Mouse (Mus musculus) adrenal gland, adult 8-10 months (tissue): ENCODE measurements around the gene Znrf1. TPM values are rescaled to one million over a fixed set of nuclear protein-coding genes. Genes with fewer than 3 reads are reported as not detected.

Source experiments
- DNase-seq: peaks from one replicate; pipeline ENCODE4 v3.0.0; 2022
- total RNA-seq, 4 experiments: library from RNA; stranded (reverse); gene quantifications; 2 replicates each; pipeline ENCODE4 v1.2.4; 2022

Znrf1 gene
- total RNA-seq, 4 experiments from 2014 or later, result 42.2 to 60.4 (median 50.2) TPM

- DNase-seq, result no peak
Observed at GRCm38 (mm10) chr8:111535491-111535890, 406 bp upstream of the Znrf1 start.

DNA sequence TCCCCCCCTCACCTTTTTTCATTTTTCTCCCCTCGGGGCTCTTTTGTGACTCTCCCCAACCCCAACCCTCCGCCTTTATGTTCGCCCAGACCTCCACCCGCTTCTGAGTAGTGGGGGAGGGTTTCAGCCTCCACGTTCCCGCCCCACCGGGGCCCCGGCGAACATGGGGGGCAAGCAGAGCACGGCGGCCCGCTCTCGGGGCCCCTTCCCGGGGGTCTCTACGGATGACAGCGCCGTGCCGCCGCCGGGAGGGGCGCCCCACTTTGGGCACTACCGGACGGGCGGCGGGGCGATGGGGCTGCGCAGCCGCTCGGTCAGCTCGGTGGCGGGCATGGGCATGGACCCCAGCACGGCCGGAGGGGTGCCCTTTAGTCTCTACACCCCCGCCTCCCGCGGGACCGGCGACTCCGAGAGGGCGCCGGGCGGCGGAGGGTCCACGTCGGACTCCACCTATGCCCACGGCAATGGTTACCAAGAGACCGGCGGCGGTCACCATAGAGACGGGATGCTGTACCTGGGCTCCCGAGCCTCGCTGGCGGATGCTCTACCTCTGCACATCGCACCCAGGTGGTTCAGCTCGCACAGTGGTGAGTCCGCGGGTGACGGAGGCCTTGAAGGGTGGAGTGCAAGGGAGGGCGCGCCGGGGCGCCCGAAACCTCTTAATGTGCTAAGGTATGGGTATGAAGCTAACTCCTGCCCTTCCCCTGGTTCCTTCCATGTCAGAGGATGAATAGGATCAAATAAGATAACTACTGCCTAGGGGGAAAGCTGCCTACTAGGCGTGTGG lies 1.3 kb downstream of the Znrf1 start:
- peak; percentile 31 for DNase-seq

DNA sequence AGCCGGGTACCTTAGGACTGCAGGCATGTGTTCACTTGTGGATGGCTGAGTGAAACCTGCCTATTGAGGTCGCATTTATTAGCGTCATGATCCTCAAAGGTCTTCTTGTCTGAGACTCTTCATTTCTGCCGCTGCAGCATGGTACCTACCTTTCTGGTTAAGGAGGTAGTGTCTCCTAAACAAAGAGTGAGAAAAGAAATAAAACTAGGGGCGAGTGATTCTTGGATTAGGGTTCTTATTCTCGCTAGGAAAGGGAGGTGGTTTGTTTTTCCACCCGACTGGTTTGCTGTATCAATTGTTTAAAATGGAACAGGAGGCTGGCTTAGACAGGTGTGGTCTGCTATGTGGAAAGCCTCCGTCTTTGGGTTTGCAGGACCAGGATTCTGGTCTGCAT lies 1.9 kb downstream of the Znrf1 start:
- DNase-seq, result no peak

DNA sequence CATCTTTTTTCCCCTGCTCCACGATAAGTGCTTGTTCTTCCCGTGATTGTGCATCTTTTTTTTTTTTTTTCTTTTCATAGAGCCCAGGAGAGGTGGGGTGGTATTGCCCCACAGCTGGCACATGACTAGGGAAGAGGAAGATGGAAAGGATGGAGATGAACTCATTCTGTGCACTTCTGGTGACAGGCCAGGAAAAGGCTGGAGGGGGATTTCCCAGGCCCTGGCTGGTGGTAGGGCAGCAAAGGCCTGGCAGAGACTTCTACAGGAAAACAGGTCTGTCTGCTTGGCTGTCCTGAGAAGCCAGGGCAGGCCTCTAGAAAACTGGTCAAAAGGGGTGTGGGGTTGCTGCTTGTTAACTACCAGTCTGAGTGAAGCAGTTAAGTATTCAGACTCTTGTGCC lies 2.3 kb downstream of the Znrf1 start:
- peak; percentile 34 for DNase-seq

- DNase-seq, result peak; percentile 41
Observed at GRCm38 (mm10) chr8:111539422-111540076, 3.7 kb downstream of the Znrf1 start.

DNA sequence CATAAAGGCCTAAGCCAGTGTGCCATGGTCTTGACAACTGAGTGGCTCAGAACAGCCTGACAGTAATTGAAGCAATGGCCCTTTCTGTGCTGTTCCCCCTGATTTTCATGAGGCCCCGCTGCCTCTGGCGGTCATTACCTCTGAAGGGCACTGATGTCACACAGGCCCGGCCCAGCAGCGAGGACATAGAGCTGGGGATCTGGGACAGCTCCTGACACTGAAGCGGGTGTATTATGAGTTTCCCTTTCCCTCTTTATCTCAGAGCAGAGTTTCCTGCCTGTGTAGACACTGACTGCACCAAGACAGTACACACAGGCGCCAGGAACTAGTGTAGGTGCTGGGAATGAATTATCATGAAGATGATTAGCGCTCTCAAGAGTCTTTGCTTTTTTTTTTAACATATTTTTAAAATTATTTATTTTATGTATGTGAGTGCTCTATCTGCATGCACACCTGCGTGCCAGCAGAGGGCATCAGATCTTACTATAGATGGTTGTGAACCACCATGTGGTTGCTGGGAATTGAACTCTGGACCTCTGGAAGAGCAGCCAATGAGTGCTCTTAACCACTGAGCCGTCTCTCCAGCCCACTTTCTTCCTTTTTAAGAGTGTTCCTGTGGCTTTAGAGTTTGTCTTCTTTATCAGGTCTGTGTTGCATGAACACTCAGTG lies 7.9 kb downstream of the Znrf1 start:
- no peak for DNase-seq

- no peak for DNase-seq
Observed at GRCm38 (mm10) chr8:111545406-111546156, 9.7 kb downstream of the Znrf1 start.

DNA sequence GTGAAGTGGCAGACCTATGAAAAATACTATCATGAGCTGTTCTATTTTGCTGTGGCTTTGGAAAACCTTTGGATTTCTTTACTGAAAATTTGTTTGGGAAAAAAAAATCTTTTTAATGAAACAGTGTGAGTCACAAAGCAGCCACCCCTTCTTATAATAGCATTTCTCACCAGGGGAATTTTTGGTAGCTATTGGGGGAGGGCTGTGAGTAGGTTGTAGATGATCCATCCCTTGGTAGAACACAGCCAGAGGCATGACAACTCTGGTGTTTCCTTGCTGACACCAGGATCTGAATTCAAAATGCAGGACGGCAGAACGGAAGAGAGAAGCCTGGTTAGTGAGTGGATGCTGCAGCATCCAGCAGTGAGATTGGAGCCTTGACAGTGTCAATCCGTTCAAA lies 11.2 kb downstream of the Znrf1 start:
- no peak for DNase-seq

DNA sequence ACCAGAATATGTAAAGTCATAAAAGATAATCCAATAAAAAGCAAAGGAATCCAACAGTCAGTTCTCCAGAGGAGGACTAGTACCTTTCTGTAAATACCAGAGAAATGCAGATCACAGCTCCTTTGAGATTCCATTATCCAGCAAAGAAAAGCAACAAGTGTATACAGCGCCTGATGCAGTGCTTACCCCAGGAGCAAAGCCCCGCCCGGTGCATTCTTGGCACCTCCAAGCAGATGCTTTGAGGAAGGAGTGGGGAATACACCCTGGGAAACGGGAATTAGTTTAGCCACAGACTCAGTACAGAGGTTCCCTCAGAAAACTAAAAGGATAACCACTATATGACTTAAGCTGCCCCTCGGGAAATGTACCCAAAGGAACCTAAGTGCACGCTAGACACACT lies 12.3 kb downstream of the Znrf1 start:
- DNase-seq, result no peak

- DNase-seq, result no peak
Observed at GRCm38 (mm10) chr8:111550002-111550870, 14.3 kb downstream of the Znrf1 start.

- DNase-seq, result no peak
Observed at GRCm38 (mm10) chr8:111551511-111552130, 15.7 kb downstream of the Znrf1 start.

GRCm38 (mm10) chr8:111561824-111562223 lies 25.9 kb downstream of the Znrf1 start:
- no peak for DNase-seq

DNA sequence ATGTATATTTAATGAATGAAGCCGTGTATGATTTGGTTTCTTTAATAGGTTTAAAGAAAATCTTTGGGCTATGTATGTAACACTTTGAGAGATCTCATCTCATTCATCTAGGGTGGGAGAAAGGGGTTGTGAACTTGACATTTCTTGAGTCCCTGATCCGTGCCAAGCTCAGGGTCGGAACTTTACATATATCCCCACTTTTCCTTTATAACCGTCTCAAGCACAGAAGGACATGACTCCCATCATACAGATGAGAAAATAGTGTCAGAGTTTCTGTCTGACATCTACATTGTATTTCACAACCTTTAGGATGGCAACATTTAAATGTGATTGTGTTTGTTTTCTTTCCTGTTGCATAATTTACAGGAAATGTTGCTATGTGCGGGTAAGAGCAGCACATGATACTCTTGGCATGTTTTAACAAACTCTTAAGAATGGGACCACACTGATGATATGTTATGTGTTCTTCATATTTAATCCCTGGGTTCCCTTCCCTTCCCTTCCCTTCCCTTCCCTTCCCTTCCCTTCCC lies 26.4 kb downstream of the Znrf1 start:
- no peak for DNase-seq

GRCm38 (mm10) chr8:111563075-111563474 lies 27.2 kb downstream of the Znrf1 start:
- DNase-seq, result no peak

GRCm38 (mm10) chr8:111563687-111564086 lies 27.8 kb downstream of the Znrf1 start:
- no peak for DNase-seq

GRCm38 (mm10) chr8:111564093-111564492 lies 28.2 kb downstream of the Znrf1 start:
- no peak for DNase-seq

DNA sequence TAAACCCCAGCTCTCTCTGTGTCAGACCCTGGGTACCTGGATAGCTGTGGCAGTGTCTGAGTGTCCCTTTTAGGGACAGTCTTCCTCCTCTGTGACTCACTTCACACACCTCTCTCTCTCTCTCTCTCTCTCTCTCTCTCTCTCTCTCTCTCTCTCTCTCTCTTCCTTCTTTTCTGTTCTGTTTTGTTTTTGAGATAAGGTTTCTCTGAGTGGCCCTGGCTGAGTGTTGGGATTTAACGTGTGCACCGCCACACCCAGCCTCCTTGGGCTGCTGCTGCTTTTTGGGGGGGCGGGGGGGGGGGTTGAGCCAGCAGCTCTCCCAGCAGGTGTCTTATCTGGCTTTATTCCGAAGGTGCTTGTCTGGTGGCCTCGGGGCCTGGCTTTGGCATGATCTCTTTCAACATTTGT lies 29.9 kb downstream of the Znrf1 start:
- no peak for DNase-seq

DNA sequence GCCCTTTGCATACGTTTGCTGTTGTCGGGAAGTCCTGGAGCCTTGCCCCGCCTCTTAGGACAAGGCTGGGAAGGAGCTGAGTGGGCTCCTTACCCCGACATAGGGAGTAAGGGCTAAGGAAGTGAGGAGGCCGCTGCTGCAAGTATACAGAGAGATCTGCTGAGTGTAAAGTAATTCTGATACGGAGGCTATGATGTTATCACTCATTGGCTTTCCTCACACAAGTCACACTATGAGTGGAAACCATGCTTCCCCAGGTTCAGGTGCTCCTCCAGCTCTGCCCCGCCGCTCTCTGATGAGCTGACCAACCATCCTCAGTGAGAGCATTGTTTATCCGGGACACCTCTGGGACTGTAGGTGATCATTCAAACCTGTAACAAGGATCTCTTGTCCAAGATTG lies 30.4 kb downstream of the Znrf1 start:
- DNase-seq, result no peak

DNA sequence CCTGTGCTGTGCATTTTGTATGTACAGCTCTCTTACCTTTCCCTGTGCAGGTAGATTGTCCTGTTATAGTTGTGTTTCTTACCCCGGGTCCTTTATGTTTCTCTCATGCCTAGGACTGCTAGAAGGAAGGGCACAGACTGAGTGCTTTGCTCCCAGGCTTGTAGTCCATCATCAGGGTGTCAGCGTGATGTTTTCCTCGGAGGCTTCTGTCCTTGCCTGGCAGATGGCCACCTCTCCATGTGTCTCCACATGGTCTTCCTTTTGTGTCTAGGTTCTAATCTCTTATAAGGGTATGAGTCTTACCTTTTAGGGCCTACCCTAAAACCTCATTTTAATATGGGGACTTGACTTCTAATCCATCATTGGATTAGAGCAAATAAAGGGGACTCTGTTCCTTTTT lies 31.7 kb downstream of the Znrf1 start:
- DNase-seq, result no peak

DNA sequence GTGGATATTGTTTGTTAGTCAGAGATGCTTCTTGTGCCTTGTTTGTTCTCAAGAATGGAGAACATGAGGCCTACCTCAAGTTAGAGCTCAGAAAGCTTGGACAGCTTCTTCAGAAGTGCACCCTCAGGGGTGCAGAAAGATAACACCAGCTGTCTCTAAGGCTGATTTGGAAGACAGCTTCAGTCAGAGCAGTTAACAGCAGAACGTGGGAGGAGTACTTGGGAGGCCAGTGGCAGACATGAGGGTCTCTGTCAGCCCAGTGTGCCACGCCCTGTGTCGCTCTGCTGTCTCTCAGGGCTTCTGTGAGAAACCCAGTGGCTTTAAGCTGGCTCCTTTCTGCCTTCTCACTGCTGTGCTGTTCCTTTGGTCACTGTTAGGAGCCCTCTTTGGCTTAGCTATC lies 32.1 kb downstream of the Znrf1 start:
- DNase-seq, result no peak

GRCm38 (mm10) chr8:111569926-111570325 lies 34.0 kb downstream of the Znrf1 start:
- no peak for DNase-seq
